Mouse (Mus musculus): ENCODE data around the gene Gk5.
"Not testable (repeated sequence)": the region's sequence is repeated elsewhere in the genome, so short reads cannot be mapped to it uniquely, and the experiment has no call there.

Gene Gk5

DNA sequence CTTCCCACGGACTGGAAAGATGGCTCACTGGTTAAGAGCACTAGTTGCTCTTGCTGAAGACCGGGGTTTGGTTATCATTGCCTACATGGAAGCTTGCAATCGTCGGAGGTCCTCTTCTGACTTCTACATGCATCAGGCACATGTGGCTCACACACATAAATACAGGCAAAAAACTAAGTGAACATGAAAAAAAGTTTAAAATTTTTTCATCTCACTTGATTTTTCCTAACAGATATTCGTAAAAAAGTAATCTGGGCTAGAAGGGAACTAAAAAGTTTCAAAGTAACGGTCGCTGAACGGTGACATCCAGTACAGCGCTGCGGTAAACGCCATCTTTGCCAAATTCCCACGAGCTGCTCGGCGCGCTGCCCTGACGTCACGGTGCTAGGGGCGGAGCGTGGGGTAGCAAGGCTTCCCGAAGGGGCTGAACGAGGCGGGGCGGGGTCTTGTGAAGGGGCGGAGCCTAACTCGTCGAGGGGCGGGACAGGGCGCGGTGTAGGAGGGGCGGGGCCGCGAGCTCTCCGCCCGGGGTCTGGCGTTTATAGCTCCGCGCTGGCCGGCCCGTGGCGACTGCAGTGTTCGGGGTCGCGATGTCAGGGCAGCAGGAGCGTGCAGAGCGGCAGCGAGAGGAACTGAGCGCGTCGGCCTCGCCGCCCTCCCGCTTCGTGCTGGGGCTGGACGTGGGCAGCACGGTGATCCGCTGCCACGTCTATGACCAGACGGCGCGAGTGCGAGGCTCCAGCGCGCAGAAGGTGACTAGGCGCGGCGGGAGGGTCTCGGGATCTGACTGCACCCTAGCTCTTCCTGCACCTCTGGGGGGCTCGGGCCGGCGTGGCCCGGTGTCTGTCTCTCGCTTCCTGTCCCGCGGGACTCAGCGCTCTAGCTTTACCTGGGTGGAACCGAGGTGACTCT lies at the start of gene Gk5:
Gene Gk5, plus strand, starts transcription at position 502 of the 912 bp plus-strand sequence.
- in situ Hi-C loops (cut with MboI; ENCODE audit: low pct_unique_long_range_greater_than_20kb in 1 of 2, low sequenced_read_pairs in 2 of 2, unreplicated experiment in 1 of 2), result no loop called here

DNA sequence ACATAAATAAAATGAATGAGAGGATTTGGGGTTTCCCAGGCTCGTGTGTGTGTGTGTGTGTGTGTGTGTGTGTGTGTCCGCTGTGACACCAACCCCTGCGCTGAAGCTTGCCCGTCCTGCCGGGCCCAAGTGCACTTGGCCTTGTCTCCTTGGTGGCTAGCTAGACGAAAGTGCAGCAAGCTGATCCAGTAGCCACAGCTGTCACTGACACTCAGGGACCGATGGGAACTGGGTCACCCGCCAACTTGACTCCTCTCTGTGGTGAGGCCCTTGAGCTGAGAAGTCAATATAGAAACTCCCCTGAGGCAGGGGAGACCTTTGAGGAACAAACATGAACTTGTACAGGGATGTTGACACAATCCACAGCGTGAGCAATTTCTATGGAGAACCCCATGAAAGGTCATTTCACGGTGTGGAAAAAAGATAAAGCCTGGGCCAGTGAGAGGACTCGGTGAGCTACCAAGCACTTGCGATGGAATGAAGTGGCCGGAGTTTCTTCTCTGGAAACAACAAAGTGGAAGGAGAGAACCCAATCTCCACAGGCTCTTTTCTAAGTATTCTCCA lies 40.3 kb upstream of the Gk5 start:
- in situ Hi-C loops (cut with MboI; ENCODE audit: low pct_unique_long_range_greater_than_20kb in 1 of 2, low sequenced_read_pairs in 2 of 2, unreplicated experiment in 1 of 2), result no loop called here

- in situ Hi-C loops (cut with MboI; ENCODE audit: low pct_unique_long_range_greater_than_20kb in 1 of 2, low sequenced_read_pairs in 2 of 2, unreplicated experiment in 1 of 2), result no loop called here
These were observed 33.9 kb upstream of the Gk5 start for GRCm38 (mm10) chr9:96085293-96085692.

DNA sequence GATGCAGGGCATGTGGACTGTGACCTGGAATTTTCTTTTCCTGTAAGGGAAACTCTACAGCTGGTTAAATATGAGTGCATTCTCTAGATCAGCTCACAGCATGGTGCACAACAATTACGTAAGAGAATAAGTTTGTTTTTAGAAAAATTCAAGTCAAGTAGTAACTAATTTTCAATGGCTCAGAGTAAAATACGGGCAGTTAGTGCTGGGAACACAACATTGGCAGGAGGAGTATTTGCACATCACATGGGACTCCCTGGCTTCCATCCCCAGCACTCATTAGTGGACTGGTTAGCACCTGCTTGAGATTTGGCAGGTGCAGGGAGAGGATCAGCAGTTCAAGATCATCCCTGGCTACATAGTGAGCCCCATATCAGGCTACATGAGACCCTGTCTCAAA lies 31.5 kb upstream of the Gk5 start:
- in situ Hi-C loops (cut with MboI; ENCODE audit: low pct_unique_long_range_greater_than_20kb in 1 of 2, low sequenced_read_pairs in 2 of 2, unreplicated experiment in 1 of 2), result no loop called here

DNA sequence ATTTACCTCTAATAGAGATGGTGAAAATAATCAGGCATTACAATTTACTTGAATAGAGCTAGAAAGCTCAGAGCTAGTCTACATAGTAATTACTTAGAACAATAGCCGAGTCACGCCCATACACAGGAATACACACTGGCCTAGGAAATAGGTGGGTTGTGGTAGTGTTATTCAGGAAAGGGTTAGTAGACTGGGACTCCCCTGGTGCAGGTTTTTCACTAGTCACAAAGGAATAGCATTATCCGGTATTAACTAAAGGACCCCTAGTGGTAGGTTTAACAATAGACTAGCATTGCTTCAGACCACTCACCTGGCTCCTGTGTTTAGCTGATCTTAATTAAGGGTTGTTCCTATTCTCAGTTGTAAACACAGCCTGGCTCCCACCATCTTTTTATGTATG lies 30.7 kb upstream of the Gk5 start:
- in situ Hi-C loops (cut with MboI; ENCODE audit: low pct_unique_long_range_greater_than_20kb in 1 of 2, low sequenced_read_pairs in 2 of 2, unreplicated experiment in 1 of 2), result not testable (repeated sequence)

- in situ Hi-C loops (cut with MboI; ENCODE audit: low pct_unique_long_range_greater_than_20kb in 1 of 2, low sequenced_read_pairs in 2 of 2, unreplicated experiment in 1 of 2), result not testable (repeated sequence)
These were observed 26.5 kb upstream of the Gk5 start for GRCm38 (mm10) chr9:96092637-96093036.

DNA sequence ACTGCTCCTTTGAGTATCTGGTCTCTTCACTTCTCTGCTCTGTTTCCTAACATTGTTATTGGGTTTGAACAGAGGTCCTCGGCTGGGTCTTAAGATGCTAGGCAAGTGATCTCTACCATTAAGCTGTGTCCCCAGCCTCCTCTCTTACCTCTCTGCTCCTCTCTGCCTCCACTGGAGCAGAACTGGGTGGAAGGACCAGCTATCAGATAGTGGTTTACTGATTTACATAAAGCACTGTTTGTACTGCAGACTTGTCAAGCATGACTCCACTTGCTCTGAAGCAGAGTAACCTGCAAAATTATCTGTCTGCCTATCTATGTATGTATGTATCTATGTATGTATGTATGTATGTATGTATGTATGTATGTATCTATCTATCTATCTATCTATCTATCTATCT lies 25.9 kb upstream of the Gk5 start:
- in situ Hi-C loops (cut with MboI; ENCODE audit: low pct_unique_long_range_greater_than_20kb in 1 of 2, low sequenced_read_pairs in 2 of 2, unreplicated experiment in 1 of 2), result no loop called here

- in situ Hi-C loops (cut with MboI; ENCODE audit: low pct_unique_long_range_greater_than_20kb in 1 of 2, low sequenced_read_pairs in 2 of 2, unreplicated experiment in 1 of 2), result no loop called here
These were observed 24.8 kb upstream of the Gk5 start for GRCm38 (mm10) chr9:96094341-96094740.

- in situ Hi-C loops (cut with MboI; ENCODE audit: low pct_unique_long_range_greater_than_20kb in 1 of 2, low sequenced_read_pairs in 2 of 2, unreplicated experiment in 1 of 2), result no loop called here
These were observed 24.0 kb upstream of the Gk5 start for GRCm38 (mm10) chr9:96095192-96095591.

DNA sequence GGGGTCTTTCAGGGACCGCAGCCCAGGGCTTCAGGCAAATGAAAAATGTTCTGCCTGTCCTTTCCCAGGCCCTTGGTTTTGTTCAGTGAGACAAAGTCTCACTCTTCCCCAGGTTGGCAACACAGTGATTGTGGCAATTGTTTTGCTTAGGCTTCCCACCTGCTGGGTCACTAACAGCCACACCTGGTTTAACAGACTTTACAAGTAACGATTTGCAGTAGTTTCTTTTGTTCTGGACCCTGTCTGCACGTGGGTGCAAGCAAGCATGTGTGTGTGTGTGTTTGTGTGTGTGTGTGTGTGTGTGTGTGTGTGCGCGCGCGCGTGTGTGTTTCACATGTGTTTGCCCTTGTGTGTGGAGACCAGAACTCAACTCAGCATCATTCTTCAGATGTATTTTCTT lies 16.3 kb upstream of the Gk5 start:
- in situ Hi-C loops (cut with MboI; ENCODE audit: low pct_unique_long_range_greater_than_20kb in 1 of 2, low sequenced_read_pairs in 2 of 2, unreplicated experiment in 1 of 2), result no loop called here

GRCm38 (mm10) chr9:96112879-96113361 lies 6.2 kb upstream of the Gk5 start:
- in situ Hi-C loops (cut with MboI; ENCODE audit: low pct_unique_long_range_greater_than_20kb in 1 of 2, low sequenced_read_pairs in 2 of 2, unreplicated experiment in 1 of 2), result no loop called here

- in situ Hi-C loops (cut with MboI; ENCODE audit: low pct_unique_long_range_greater_than_20kb in 1 of 2, low sequenced_read_pairs in 2 of 2, unreplicated experiment in 1 of 2), result no loop called here
These were observed 2.4 kb upstream of the Gk5 start for GRCm38 (mm10) chr9:96116801-96117200.

- in situ Hi-C loops (cut with MboI; ENCODE audit: low pct_unique_long_range_greater_than_20kb in 1 of 2, low sequenced_read_pairs in 2 of 2, unreplicated experiment in 1 of 2), result no loop called here
These were observed 946 bp upstream of the Gk5 start for GRCm38 (mm10) chr9:96118216-96118615.

GRCm38 (mm10) chr9:96127972-96128371 lies 8.8 kb downstream of the Gk5 start:
- in situ Hi-C loops (cut with MboI; ENCODE audit: low pct_unique_long_range_greater_than_20kb in 1 of 2, low sequenced_read_pairs in 2 of 2, unreplicated experiment in 1 of 2), result no loop called here

DNA sequence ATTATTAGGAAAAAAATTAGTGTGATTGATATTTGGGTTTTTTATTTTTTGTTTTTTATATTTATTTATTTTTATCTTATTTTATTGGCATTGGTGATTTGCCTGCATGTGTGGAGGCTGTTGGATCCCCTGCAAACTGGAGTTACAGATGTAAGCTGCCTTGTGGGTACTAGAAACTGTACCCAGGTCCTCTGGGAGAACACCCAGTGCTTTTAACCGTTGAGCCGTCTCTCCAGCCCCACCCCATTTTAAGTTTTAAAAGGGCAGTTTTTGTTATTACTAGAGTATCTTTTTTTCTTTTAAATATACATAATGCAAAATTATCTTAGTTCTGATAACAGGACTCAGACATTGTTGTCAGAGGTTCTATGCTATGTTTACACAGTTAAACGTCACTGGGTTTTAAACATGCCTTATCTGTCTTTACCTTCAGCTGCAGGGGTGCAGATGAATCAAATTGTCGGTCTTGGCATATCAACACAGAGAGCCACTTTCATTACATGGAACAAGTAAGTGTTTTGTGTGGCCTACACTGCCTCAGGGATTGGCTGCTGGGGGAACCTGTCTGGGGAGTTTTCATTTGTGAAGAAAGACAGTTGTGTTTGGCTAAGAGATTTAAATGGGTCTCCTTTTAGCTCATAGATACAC lies 13.9 kb downstream of the Gk5 start:
- in situ Hi-C loops (cut with MboI; ENCODE audit: low pct_unique_long_range_greater_than_20kb in 1 of 2, low sequenced_read_pairs in 2 of 2, unreplicated experiment in 1 of 2), result no loop called here

DNA sequence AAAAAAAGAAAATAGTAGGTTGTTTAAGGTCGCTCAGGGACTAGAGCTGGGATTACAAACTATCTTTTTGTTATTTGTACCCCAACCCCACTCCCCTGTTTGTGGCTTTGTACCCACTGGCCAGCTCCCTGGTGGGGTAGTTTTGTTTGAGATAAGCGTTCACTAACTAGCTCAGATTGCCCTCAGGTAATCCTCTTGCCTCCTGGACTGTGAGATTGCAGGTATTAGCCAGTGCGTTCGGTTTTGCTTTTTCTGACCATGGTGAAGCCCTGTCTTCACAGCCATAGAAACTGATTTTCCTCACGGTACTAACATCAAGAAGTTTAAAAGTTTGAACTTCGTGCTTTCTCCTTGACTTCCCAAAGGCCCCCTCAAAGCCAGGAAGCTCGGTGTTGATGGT lies 15.3 kb downstream of the Gk5 start:
- in situ Hi-C loops (cut with MboI; ENCODE audit: low pct_unique_long_range_greater_than_20kb in 1 of 2, low sequenced_read_pairs in 2 of 2, unreplicated experiment in 1 of 2), result no loop called here

- in situ Hi-C loops (cut with MboI; ENCODE audit: low pct_unique_long_range_greater_than_20kb in 1 of 2, low sequenced_read_pairs in 2 of 2, unreplicated experiment in 1 of 2), result no loop called here
These were observed 15.8 kb downstream of the Gk5 start for GRCm38 (mm10) chr9:96134916-96135315.

- in situ Hi-C loops (cut with MboI; ENCODE audit: low pct_unique_long_range_greater_than_20kb in 1 of 2, low sequenced_read_pairs in 2 of 2, unreplicated experiment in 1 of 2), result no loop called here
These were observed 16.3 kb downstream of the Gk5 start for GRCm38 (mm10) chr9:96135461-96135860.

GRCm38 (mm10) chr9:96138958-96139357 lies 19.8 kb downstream of the Gk5 start:
- in situ Hi-C loops (cut with MboI; ENCODE audit: low pct_unique_long_range_greater_than_20kb in 1 of 2, low sequenced_read_pairs in 2 of 2, unreplicated experiment in 1 of 2), result no loop called here
